Mouse (Mus musculus) limb, embryonic 12.5 days (tissue): ENCODE measurements around the gene Mtmr4. TPM values are rescaled to one million over a fixed set of nuclear protein-coding genes. Genes with fewer than 3 reads are reported as not detected.
A peak's percentile ranks its signal among the peaks of the same experiment; 100 is the strongest.

Source experiments
- ATAC-seq: fragments of 200-750 bp; cut with Nextera tagmentation; 2 replicates; pipeline ENCODE4 v1.8.0; 2017; ENCODE audit warnings: low read depth, moderate TSS enrichment; ENCODE audit not compliant: insufficient number of reproducible peaks, insufficient read depth, low FRiP score, low TSS enrichment
- H3K27ac ChIP-seq: fragments of 300-500 bp; sonication (generic); 2 replicates; pipeline ENCODE4 v1.5.1; 2016; ENCODE audit warnings: mild to moderate bottlenecking, moderate library complexity
- H3K27me3 ChIP-seq: fragments of 300-500 bp; sonication (generic); 2 replicates; pipeline ENCODE4 v1.6.1; 2016; ENCODE audit warnings: mild to moderate bottlenecking, moderate library complexity
- H3K36me3 ChIP-seq: fragments of 300-500 bp; sonication (generic); 2 replicates; pipeline ENCODE4 v1.6.1; 2016; ENCODE audit warnings: mild to moderate bottlenecking, moderate library complexity
- H3K4me1 ChIP-seq: fragments of 300-500 bp; sonication (generic); replicated peaks from 2 replicates; pipeline ENCODE4 v1.6.1; 2016
- H3K4me2 ChIP-seq: fragments of 300-500 bp; sonication (generic); 2 replicates; pipeline ENCODE4 v1.6.1; 2016; ENCODE audit warnings: mild to moderate bottlenecking, moderate library complexity
- H3K4me3 ChIP-seq: fragments of 300-500 bp; sonication (generic); replicated peaks from 2 replicates; pipeline ENCODE4 v1.5.1; 2016; ENCODE audit warnings: mild to moderate bottlenecking
- H3K9ac ChIP-seq: fragments of 300-500 bp; sonication (generic); replicated peaks from 2 replicates; pipeline ENCODE4 v1.6.1; 2016; ENCODE audit warnings: mild to moderate bottlenecking, moderate library complexity
- H3K9me3 ChIP-seq: fragments of 300-500 bp; sonication (generic); 2 replicates; pipeline ENCODE4 v1.6.1; 2016; ENCODE audit warnings: mild to moderate bottlenecking, moderate library complexity
- WGBS: fragments of 180-500 bp; shearing (Covaris S2); methylation state at CpG from one replicate; pipeline ENCODE4 v1.1.7; 2016; 5-methylcytosine and 5-hydroxymethylcytosine counted together
- polyA plus RNA-seq: library from polyadenylated mRNA; unstranded; fragments of >200 nt; fragmentation: Nextera tagmentation; extraction: Ambion mirVana; gene quantifications from 2 replicates; pipeline ENCODE4 v1.2.1, GENCODE M21; 2016

Gene Mtmr4
- polyA plus RNA-seq, 1 experiment from 2014 or later: 54.0 TPM

- Histone ChIP-seq H3K9me3 (no peaks in the 10 kb centered on the region), H3K4me2 (no peak overlapping the region), H3K36me3 (no peaks in the 10 kb centered on the region), H3K27me3 (peaks cover 10% of the 10 kb centered on the region; the same call in 1 of the 2 replicates), H3K4me3 (no peak overlapping the region), H3K9ac (no peak overlapping the region), H3K27ac (no peak overlapping the region), H3K4me1 (no peaks in the 10 kb centered on the region)
- WGBS: 80% methylated on average over 6 of the region's 6 CpGs
- no peak for ATAC-seq
These were observed 8.5 kb upstream of the Mtmr4 start for GRCm38 (mm10) chr11:87583291-87584034.

GRCm38 (mm10) chr11:87584711-87585505 is 7.1 kb upstream of the Mtmr4 start:
- no peaks in the 10 kb centered on the region for H3K27me3 ChIP-seq
- no peak overlapping the region for H3K4me2 ChIP-seq
- peaks cover 5% of the 10 kb centered on the region for H3K4me1 ChIP-seq
- no peak overlapping the region for H3K27ac ChIP-seq
- no peak overlapping the region for H3K9ac ChIP-seq
- H3K9me3 ChIP-seq: no peaks in the 10 kb centered on the region
- ATAC-seq: no peak
- no peaks in the 10 kb centered on the region for H3K36me3 ChIP-seq
- WGBS: 82% methylated on average over 10 of the region's 10 CpGs
- no peak overlapping the region for H3K4me3 ChIP-seq

GRCm38 (mm10) chr11:87587211-87587874 is 4.6 kb upstream of the Mtmr4 start:
- Histone ChIP-seq H3K27ac (no peak overlapping the region), H3K4me2 (no peak overlapping the region), H3K27me3 (no peaks in the 10 kb centered on the region), H3K9me3 (no peaks in the 10 kb centered on the region), H3K4me1 (peaks cover 14% of the 10 kb centered on the region), H3K36me3 (no peaks in the 10 kb centered on the region), H3K9ac (no peak overlapping the region), H3K4me3 (no peak overlapping the region)
- no peak for ATAC-seq
- 91% methylated on average over 5 of the region's 5 CpGs for WGBS

- H3K27ac ChIP-seq: no peak overlapping the region
- H3K27me3 ChIP-seq: no peaks in the 10 kb centered on the region
- no peak overlapping the region for H3K9ac ChIP-seq
- no peak for ATAC-seq
- peak overlapping the region; percentile 92; the same call in 1 of the 2 replicates for H3K4me2 ChIP-seq
- H3K4me3 ChIP-seq: 0 out of 2 replicates have a peak overlapping the region, but pooled peaks have one; percentile 70
- H3K36me3 ChIP-seq: peaks cover 7% of the 10 kb centered on the region; the same call in 1 of the 2 replicates
- peaks cover 24% of the 10 kb centered on the region for H3K4me1 ChIP-seq
- 95% methylated on average over 8 of the region's 8 CpGs for WGBS
- H3K9me3 ChIP-seq: no peaks in the 10 kb centered on the region
These were observed 2.4 kb upstream of the Mtmr4 start for GRCm38 (mm10) chr11:87589605-87590004.

GRCm38 (mm10) chr11:87590841-87591525 is 979 bp upstream of the Mtmr4 start:
- WGBS: 1% methylated on average over 25 of the region's 25 CpGs
- Histone ChIP-seq H3K27me3 (no peaks in the 10 kb centered on the region), H3K27ac (peak overlapping the region; percentile 91), H3K4me2 (peak overlapping the region; percentile 92), H3K4me1 (peaks cover 32% of the 10 kb centered on the region), H3K9ac (peak overlapping the region; percentile 79), H3K36me3 (peaks cover 7% of the 10 kb centered on the region; the same call in 1 of the 2 replicates), H3K9me3 (no peaks in the 10 kb centered on the region), H3K4me3 (peak overlapping the region; percentile 70)
- no peak for ATAC-seq

GRCm38 (mm10) chr11:87592354-87592695 is 363 bp downstream of the Mtmr4 start:
- Histone ChIP-seq H3K36me3 (peaks cover 11% of the 10 kb centered on the region), H3K4me2 (peak overlapping the region; percentile 92), H3K27ac (peak overlapping the region; percentile 93), H3K27me3 (no peaks in the 10 kb centered on the region), H3K9me3 (no peaks in the 10 kb centered on the region), H3K4me1 (peaks cover 44% of the 10 kb centered on the region), H3K4me3 (peak overlapping the region; percentile 70), H3K9ac (peak overlapping the region; percentile 73)
- WGBS: 0% methylated on average over 15 of the region's 15 CpGs
- ATAC-seq: peak; percentile 42

- H3K4me1 ChIP-seq: peaks cover 44% of the 10 kb centered on the region
- WGBS: 35% methylated on average over 13 of the region's 13 CpGs
These were observed 994 bp downstream of the Mtmr4 start for GRCm38 (mm10) chr11:87592713-87593598.

GRCm38 (mm10) chr11:87595327-87595841 is 3.4 kb downstream of the Mtmr4 start:
- Histone ChIP-seq H3K9ac (peak overlapping the region; percentile 89), H3K4me3 (peak overlapping the region; percentile 73), H3K36me3 (peaks cover 42% of the 10 kb centered on the region), H3K27ac (peak overlapping the region; percentile 82), H3K27me3 (no peaks in the 10 kb centered on the region), H3K4me1 (peaks cover 34% of the 10 kb centered on the region), H3K9me3 (no peaks in the 10 kb centered on the region), H3K4me2 (peak overlapping the region; percentile 88)
- whole genome bisulfite sequencing: under 1% methylated on average over 30 of the region's 37 CpGs
- peak; percentile 49 for ATAC-seq

More at GRCm38 (mm10) chr11:87592713-87593598, 994 bp downstream of the Mtmr4 start:
- Histone ChIP-seq H3K4me2 (peak overlapping the region; percentile 92), H3K9me3 (no peaks in the 10 kb centered on the region), H3K4me3 (peak overlapping the region; percentile 70), H3K9ac (peak overlapping the region; percentile 73), H3K27me3 (no peaks in the 10 kb centered on the region), H3K27ac (peak overlapping the region; percentile 93), H3K36me3 (peaks cover 17% of the 10 kb centered on the region)
- ATAC-seq: no peak

- no peaks in the 10 kb centered on the region for H3K9me3 ChIP-seq
- ATAC-seq: no peak
- peak overlapping the region; percentile 89 for H3K9ac ChIP-seq
- peak overlapping the region; percentile 88 for H3K4me2 ChIP-seq
- H3K4me3 ChIP-seq: peak overlapping the region; percentile 73
- peaks cover 30% of the 10 kb centered on the region for H3K4me1 ChIP-seq
- WGBS: 9% methylated on average over 7 of the region's 7 CpGs
- peaks cover 48% of the 10 kb centered on the region for H3K36me3 ChIP-seq
- peak overlapping the region; percentile 82 for H3K27ac ChIP-seq
- no peaks in the 10 kb centered on the region for H3K27me3 ChIP-seq
These were observed 4.0 kb downstream of the Mtmr4 start for GRCm38 (mm10) chr11:87595976-87596375.

- ATAC-seq: no peak
- H3K27me3 ChIP-seq: no peaks in the 10 kb centered on the region
- H3K4me3 ChIP-seq: peak overlapping the region; percentile 73
- no peaks in the 10 kb centered on the region for H3K9me3 ChIP-seq
- peak overlapping the region; percentile 88 for H3K4me2 ChIP-seq
- H3K27ac ChIP-seq: peak overlapping the region; percentile 82; the same call in 1 of the 2 replicates
- peaks cover 30% of the 10 kb centered on the region for H3K4me1 ChIP-seq
- H3K36me3 ChIP-seq: peaks cover 53% of the 10 kb centered on the region
- WGBS: 51% methylated on average over 2 of the region's 2 CpGs
- H3K9ac ChIP-seq: peak overlapping the region; percentile 89
These were observed 4.5 kb downstream of the Mtmr4 start for GRCm38 (mm10) chr11:87596492-87596891.
